Mouse (Mus musculus) C2C12 (cell line): ENCODE data around the gene Gmds. TPM values are rescaled to one million over a fixed set of nuclear protein-coding genes. Genes with fewer than 3 reads are reported as not detected.

ENCODE experiments used
- H3K27me3 ChIP-seq: one replicate; pipeline ENCODE4 v1.6.1; 2011; ENCODE audit not compliant: control insufficient read depth, insufficient read depth, insufficient read length
- H3K36me3 ChIP-seq: one replicate; pipeline ENCODE4 v1.6.1; 2011; ENCODE audit not compliant: control insufficient read depth, insufficient read depth
- H3K4me3 ChIP-seq: one replicate; pipeline ENCODE4 v1.5.1; 2011; ENCODE audit warnings: mild to moderate bottlenecking, control low read depth; ENCODE audit not compliant: poor library complexity, insufficient read depth, severe bottlenecking
- H3K79me2 ChIP-seq: one replicate; pipeline ENCODE4 v1.6.1; 2011; ENCODE audit not compliant: control insufficient read depth, insufficient read depth
- H3K79me3 ChIP-seq: one replicate; pipeline ENCODE4 v1.6.1; 2011; ENCODE audit warnings: low read depth, control low read depth
- H3ac ChIP-seq: one replicate; pipeline ENCODE3; 2011; ENCODE audit warnings: low read depth; ENCODE audit not compliant: control insufficient read depth, insufficient read length
- CEBPB ChIP-seq: IDR thresholded peaks from one replicate; pipeline ENCODE4 v1.6.1; 2011; ENCODE audit warnings: low read depth, mild to moderate bottlenecking, control low read depth, moderate library complexity
- CTCF ChIP-seq: IDR thresholded peaks from one replicate; pipeline ENCODE4 v1.5.1; 2011; ENCODE audit not compliant: control insufficient read depth, insufficient read depth, insufficient read length
- FOSL1 ChIP-seq: IDR thresholded peaks from one replicate; pipeline ENCODE4 v1.8.0; 2011; ENCODE audit warnings: mild to moderate bottlenecking, low read length; ENCODE audit not compliant: poor library complexity, insufficient read depth, severe bottlenecking
- MAX ChIP-seq: IDR thresholded peaks from one replicate; pipeline ENCODE4 v1.6.1; 2011; ENCODE audit warnings: mild to moderate bottlenecking, control low read depth
- MYOD1 ChIP-seq: IDR thresholded peaks from one replicate; pipeline ENCODE4 v1.6.1; 2011; ENCODE audit warnings: low read depth; ENCODE audit not compliant: control insufficient read depth, insufficient read length
- MYOG ChIP-seq: IDR thresholded peaks from one replicate; pipeline ENCODE4 v1.6.1; 2011; ENCODE audit not compliant: control insufficient read depth, insufficient read length; ENCODE audit errors: extremely low read depth
- USF1 ChIP-seq: IDR thresholded peaks from one replicate; pipeline ENCODE4 v1.6.1; 2011; ENCODE audit warnings: low read depth, mild to moderate bottlenecking, control low read depth, moderate library complexity
- polyA plus RNA-seq: library from polyadenylated mRNA; unstranded; fragments of >200 nt; fragmentation: generic; extraction: Trizol; gene quantifications from one replicate; pipeline ENCODE4 v1.2.1, GENCODE M21; 2012; ENCODE audit warnings: missing spikeins

Gene Gmds
- polyA plus RNA-seq, 1 experiment, result 21.1 TPM

DNA sequence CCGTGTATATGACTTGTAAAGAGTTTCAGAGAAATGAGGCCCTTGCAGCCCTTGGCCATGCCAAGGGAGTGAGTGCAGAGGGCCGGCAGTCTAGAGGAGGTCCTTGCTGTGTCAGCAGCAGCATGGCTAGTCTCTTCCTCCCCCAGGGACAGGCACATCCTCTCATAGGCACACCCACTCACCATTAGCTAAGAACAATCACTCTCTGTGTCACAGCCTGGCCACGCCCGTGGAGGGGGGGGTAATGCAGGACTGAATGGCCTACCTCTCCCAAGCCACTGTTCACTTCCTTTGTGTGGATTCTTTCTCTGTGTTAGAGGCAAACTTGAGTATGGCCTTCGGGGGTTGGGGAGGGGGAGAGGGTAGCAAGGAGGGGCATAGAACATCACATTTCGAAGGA, 422.8 kb downstream of the Gmds start:
- Histone ChIP-seq H3K4me3 (no peak overlapping the region), H3K36me3 (no peaks in the 10 kb centered on the region), H3K27me3 (no peaks in the 10 kb centered on the region), H3K79me3 (no peaks in the 10 kb centered on the region), H3ac (no peak overlapping the region), H3K79me2 (no peaks in the 10 kb centered on the region)
- TF ChIP-seq MAX (no peak), USF1 (no peak), FOSL1 (no peak), CEBPB (no peak), MYOG (no peak), CTCF (no peak), MYOD1 (no peak)

DNA sequence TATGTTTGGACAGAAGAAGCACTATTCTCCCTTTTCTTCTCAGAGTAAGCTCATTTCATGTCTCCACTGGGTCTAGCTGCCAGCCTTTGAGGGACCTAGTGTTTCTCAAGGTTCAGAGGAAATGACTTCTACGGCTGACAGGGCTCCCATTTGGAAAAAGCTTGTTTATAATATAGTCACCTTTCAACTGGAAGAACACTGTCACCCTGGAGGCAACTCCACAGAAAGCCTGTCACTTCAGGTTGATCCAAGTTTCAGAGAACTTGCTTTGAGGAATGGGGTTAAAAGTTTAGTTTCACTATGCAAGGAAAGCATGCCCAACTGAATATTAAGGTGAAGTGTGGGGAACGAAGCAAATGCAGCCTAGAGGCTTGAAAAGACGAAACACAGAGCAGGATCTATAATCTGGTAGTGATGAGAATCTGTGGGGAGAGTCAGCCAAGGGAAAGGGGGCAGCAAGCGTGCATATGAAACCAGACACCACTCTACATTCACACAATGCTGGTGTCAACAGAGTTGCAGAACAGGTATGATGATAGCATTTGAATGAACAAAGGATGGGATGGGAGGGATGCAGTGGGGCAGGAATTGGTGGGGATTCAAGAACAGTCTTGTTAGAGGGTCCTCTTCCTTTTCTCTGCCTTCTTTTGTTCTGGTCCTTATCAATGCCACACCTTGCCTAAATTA, 423.5 kb downstream of the Gmds start:
- no peak overlapping the region for H3K4me3 ChIP-seq
- no peaks in the 10 kb centered on the region for H3K79me3 ChIP-seq
- TF ChIP-seq MAX (no peak), CEBPB (no peak), CTCF (no peak), MYOG (no peak), USF1 (no peak), MYOD1 (no peak), FOSL1 (no peak)
- no peaks in the 10 kb centered on the region for H3K79me2 ChIP-seq
- no peaks in the 10 kb centered on the region for H3K27me3 ChIP-seq
- no peak overlapping the region for H3ac ChIP-seq
- no peaks in the 10 kb centered on the region for H3K36me3 ChIP-seq

DNA sequence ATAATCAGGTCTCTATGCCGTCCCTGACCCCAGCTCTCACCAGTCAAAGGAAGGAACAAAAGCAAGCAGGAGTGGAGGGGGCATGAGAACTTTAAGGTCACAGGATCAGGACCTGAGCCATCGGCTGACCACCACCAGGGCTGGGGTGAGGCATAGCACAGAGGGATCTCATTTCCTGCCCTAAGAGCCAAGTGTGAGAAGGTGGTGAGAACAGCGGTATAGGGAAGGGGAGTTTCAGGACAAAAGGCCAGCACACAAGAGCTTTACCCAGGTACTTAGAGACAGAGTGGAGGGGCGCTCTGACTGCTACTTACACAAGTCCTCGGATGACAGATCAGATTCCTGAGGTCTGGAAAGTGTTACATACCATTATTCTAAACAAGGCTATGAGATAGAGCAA, 426.6 kb downstream of the Gmds start:
- no peak overlapping the region for H3ac ChIP-seq
- TF ChIP-seq CTCF (no peak), CEBPB (no peak), MAX (no peak), MYOD1 (no peak), FOSL1 (no peak), USF1 (no peak), MYOG (no peak)

DNA sequence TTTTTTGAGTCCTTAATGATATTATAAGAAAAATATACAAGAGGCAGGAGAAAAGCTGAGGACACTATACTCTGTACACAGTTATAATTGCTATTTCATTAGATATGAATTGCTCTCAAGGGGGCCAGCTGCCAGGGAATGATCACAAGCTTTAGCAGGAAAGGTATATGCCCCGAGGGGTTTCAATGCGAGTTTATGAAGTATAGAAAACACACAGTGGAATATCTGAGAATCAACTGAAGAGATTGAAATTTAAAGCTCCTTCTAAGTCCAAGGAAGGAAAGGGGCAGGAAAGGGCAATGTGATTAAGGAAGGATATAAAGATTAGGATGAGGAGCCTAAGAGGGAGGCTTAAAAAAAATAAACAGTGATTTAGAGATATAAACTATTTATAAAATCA, 427.2 kb downstream of the Gmds start:
- Histone ChIP-seq H3K36me3 (no peaks in the 10 kb centered on the region), H3K79me3 (no peaks in the 10 kb centered on the region), H3ac (no peak overlapping the region), H3K79me2 (no peaks in the 10 kb centered on the region), H3K27me3 (no peaks in the 10 kb centered on the region), H3K4me3 (no peak overlapping the region)
- TF ChIP-seq USF1 (no peak), CTCF (no peak), CEBPB (no peak), FOSL1 (no peak)

More for the DNA sequence above, 426.6 kb downstream of the Gmds start:
- Histone ChIP-seq H3K79me2 (no peaks in the 10 kb centered on the region), H3K79me3 (no peaks in the 10 kb centered on the region), H3K36me3 (no peaks in the 10 kb centered on the region), H3K4me3 (no peak overlapping the region), H3K27me3 (no peaks in the 10 kb centered on the region)

DNA sequence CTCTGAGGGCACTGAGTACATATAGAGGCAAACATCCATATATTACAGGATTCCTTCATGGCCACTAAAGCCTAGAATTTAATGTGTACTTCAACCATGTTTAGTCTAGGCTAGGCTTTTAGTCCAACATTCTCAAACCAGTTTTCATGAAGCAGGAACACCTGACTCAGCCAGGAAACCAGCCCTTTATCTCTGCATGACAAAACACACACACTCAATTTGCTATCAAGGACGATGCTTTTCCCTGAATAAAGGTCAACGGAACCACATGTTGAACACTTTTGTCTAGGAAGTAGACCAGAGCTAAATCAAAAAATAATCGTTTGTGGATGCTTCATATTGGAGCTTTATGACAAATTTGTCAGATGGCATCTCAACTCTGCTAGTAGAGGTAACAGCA, 429.5 kb downstream of the Gmds start:
- no peaks in the 10 kb centered on the region for H3K27me3 ChIP-seq

DNA sequence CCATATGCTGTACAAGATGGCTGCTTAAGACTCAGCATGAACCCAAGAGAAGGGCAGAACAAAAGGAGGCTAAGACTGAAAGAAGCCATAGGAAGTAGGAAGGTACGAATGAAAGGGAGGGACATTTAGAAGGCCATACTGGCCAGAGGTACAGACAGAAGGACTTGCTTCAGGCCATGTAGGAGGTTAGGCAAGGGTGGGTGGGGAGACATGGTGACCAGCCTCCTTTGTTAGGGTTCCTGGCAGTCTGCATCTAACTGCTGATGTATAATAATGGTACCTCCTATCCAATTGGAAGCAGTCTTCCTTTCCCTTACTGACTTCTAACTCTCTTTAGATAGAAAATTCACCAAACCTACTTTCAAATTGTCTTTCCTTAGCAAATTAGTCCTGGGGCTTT, 432.0 kb downstream of the Gmds start:
- H3K27me3 ChIP-seq, result no peaks in the 10 kb centered on the region
- TF ChIP-seq MYOG (no peak), MYOD1 (no peak), USF1 (no peak), CTCF (no peak), MAX (no peak), FOSL1 (no peak), CEBPB (no peak)
- H3ac ChIP-seq, result no peak overlapping the region
- no peak overlapping the region for H3K4me3 ChIP-seq
- no peaks in the 10 kb centered on the region for H3K79me2 ChIP-seq
- no peaks in the 10 kb centered on the region for H3K79me3 ChIP-seq
- H3K36me3 ChIP-seq, result no peaks in the 10 kb centered on the region

More for the DNA sequence above, 429.5 kb downstream of the Gmds start:
- Histone ChIP-seq H3ac (no peak overlapping the region), H3K79me3 (no peaks in the 10 kb centered on the region), H3K4me3 (no peak overlapping the region), H3K36me3 (no peaks in the 10 kb centered on the region), H3K79me2 (no peaks in the 10 kb centered on the region)
- TF ChIP-seq USF1 (no peak), MYOG (no peak), MAX (no peak), MYOD1 (no peak), CTCF (no peak), FOSL1 (no peak), CEBPB (no peak)
